In the genomic region with DNA sequence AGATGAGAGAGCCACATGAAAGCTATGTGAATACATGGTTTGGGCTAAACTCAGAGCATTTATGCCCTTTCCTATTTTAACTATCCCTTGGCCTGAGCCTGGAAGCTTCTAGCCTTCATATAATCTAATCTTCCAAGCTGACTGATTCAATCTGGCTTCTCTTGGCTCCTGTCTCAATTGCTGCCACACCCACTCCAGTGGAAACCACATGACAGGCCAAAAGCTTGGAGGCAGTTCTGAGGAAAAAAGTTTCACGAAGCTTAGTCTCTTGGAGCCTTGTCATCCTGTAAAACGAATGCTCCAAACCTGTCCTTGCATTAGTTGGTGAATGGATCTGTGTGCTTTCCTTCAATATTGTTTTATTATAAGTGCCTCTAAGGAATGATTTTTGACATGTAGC, we compare ENCODE assay signal across 24 mouse cellular contexts.
A peak's percentile ranks its signal among the peaks of the same experiment; 100 is the strongest.
DNase-seq lines count a peak whose midpoint lies in the region; ATAC-seq and TF ChIP-seq lines count a peak whose summit lies in the region.
"Had no signal": no experiment of that assay in that cellular context is flagged by ENCODE, and none has a peak within 500 bp of the region (broad histone marks: within the 10 kb centered on the region; RNA-seq: fewer than 3 reads in every experiment).

No protein-coding gene starts in this region.

- H3K4me2 ChIP-seq in midbrain, embryonic 16.5 days (ENCODE audit: low read length), result no peak overlapping the region

- DNase-seq in ES-CJ7 (ENCODE audit: low read depth, low spot score), result peak; percentile 11
- peak; percentile 72 for DNase-seq in R1 (ENCODE audit: low read depth, low spot score)
- DNase-seq in ZHBTc4 (ENCODE audit: low read depth, low spot score), result peak; percentile 54
- DNase-seq in gastrocnemius, postnatal 10 days, result no peak
- no peak for DNase-seq in gastrocnemius, adult 2 months
- DNase-seq: adrenal gland, adult 2 months; adrenal gland, adult 8-10 months; adrenal gland, postnatal 10 days; adrenal gland, postnatal 14 days; adrenal gland, postnatal 25 days; adrenal gland, postnatal 36 days; B cell, adult 2 months; cerebellum, adult 11 months; cerebellum, adult 11-12 months; cerebellum, adult 18-20 months; cerebellum, adult 2 months; cerebellum, adult 8-10 months; cerebellum, adult 9-10 months had no signal

- H3K4me1 ChIP-seq in midbrain, embryonic 16.5 days (ENCODE audit: control insufficient read depth, insufficient read depth, low read length), result no peaks in the 10 kb centered on the region

- WGBS in midbrain, embryonic 16.5 days, result 96% methylated on average over 2 of the region's 2 CpGs

- no peak overlapping the region for H3K9ac ChIP-seq in midbrain, embryonic 16.5 days (ENCODE audit: low read depth, low read length)

- no peaks in the 10 kb centered on the region for H3K36me3 ChIP-seq in midbrain, embryonic 16.5 days (ENCODE audit: control insufficient read depth, insufficient read depth, low read length)
- H3K36me3 ChIP-seq: G1E had no signal

- no peak overlapping the region for H3K4me3 ChIP-seq in midbrain, embryonic 16.5 days (ENCODE audit: low read depth, low read length)
- H3K4me3 ChIP-seq in gastrocnemius, adult 2 months, result no peak overlapping the region

- TF ChIP-seq CTCF in gastrocnemius, adult 2 months (IDR thresholded peaks at IDR 0.05), result no peak

- ATAC-seq in midbrain, embryonic 16.5 days, result no peak
- ATAC-seq: activated CD4-positive, CD25-positive, alpha-beta regulatory T cell, adult 4 months; CD4-positive, CD25-positive, alpha-beta regulatory T cell, adult 4 months; Patski had no signal

- no peaks in the 10 kb centered on the region for H3K9me3 ChIP-seq in midbrain, embryonic 16.5 days (replicated peaks; ENCODE audit: control insufficient read depth, low read length, poor library complexity, severe bottlenecking)

- H3K27ac ChIP-seq in midbrain, embryonic 16.5 days (ENCODE audit: low read length), result no peak overlapping the region
- H3K27ac ChIP-seq in gastrocnemius, adult 2 months, result no peak overlapping the region

- H3K27me3 ChIP-seq in midbrain, embryonic 16.5 days (ENCODE audit: control insufficient read depth, insufficient read depth, low read depth, low read length), result no peaks in the 10 kb centered on the region
- H3K27me3 ChIP-seq: CH12.LX, Patski had no signal

- intact Hi-C loops in gastrocnemius, adult 2 months (cut with DNase I), result no loop called here

Comparison
In these comparisons a context has a peak if more than half of its experiments do, and no peak if none do; other contexts are left out.
1. DNase-seq: peak in ES-CJ7 (single experiment), R1 (single experiment) and ZHBTc4 (single experiment); none in gastrocnemius, postnatal 10 days (single experiment) and gastrocnemius, adult 2 months (single experiment).